Mouse (Mus musculus) lung, embryonic 14.5 days (tissue): ENCODE measurements around the gene Scml2. TPM values are rescaled to one million over a fixed set of nuclear protein-coding genes. Genes with fewer than 3 reads are reported as not detected.
"Not testable (repeated sequence)": the region's sequence is repeated elsewhere in the genome, so short reads cannot be mapped to it uniquely, and the experiment has no call there.

ENCODE experiments used
- ATAC-seq: fragments of 200-750 bp; cut with Nextera tagmentation; 2 replicates; pipeline ENCODE4 v1.8.0; 2017; ENCODE audit warnings: mild to moderate bottlenecking, moderate TSS enrichment, moderate library complexity; ENCODE audit not compliant: insufficient read depth
- DNase-seq: peaks from one replicate; pipeline ENCODE4 v3.0.0-alpha.2; 2015
- H3K27ac ChIP-seq: fragments of 300-500 bp; sonication (generic); 2 replicates; pipeline ENCODE4 v1.5.1; 2014; ENCODE audit warnings: low read depth, mild to moderate bottlenecking, moderate library complexity
- H3K27me3 ChIP-seq: fragments of 300-500 bp; sonication (generic); 2 replicates; pipeline ENCODE4 v1.6.1; 2014; ENCODE audit warnings: low read length, control low read depth; ENCODE audit not compliant: insufficient read depth
- H3K36me3 ChIP-seq: fragments of 300-500 bp; sonication (generic); 2 replicates; pipeline ENCODE4 v1.6.1; 2014; ENCODE audit warnings: control low read depth; ENCODE audit not compliant: insufficient read depth
- H3K4me1 ChIP-seq: fragments of 300-500 bp; sonication (generic); 2 replicates; pipeline ENCODE4 v1.6.1; 2014; ENCODE audit warnings: antibody characterized with exemption, control low read depth; ENCODE audit not compliant: insufficient read depth
- H3K4me2 ChIP-seq: fragments of 300-500 bp; sonication (generic); 2 replicates; pipeline ENCODE4 v1.6.1; 2014; ENCODE audit warnings: mild to moderate bottlenecking
- H3K4me3 ChIP-seq: fragments of 300-500 bp; sonication (generic); 2 replicates; pipeline ENCODE4 v1.5.1; 2014; ENCODE audit warnings: low read depth, low read length
- H3K9ac ChIP-seq: fragments of 300-500 bp; sonication (generic); 2 replicates; pipeline ENCODE4 v1.6.1; 2014
- H3K9me3 ChIP-seq: fragments of 300-500 bp; sonication (generic); 2 replicates; pipeline ENCODE4 v1.6.1; 2016; ENCODE audit warnings: low read depth, low read length, control low read depth
- CTCF ChIP-seq: IDR thresholded peaks from 2 replicates; pipeline ENCODE4 v1.5.1; 2016; ENCODE audit warnings: antibody characterized with exemption, low read depth
- WGBS: fragments of 180-500 bp; shearing (Covaris S2); extraction: QIAGEN DNeasy Blood & Tissue Kit; methylation state at CpG from one replicate; pipeline ENCODE4 v1.1.7; 2014; 5-methylcytosine and 5-hydroxymethylcytosine counted together
- polyA plus RNA-seq: library from polyadenylated mRNA; unstranded; fragments of >200 nt; fragmentation: Nextera tagmentation; extraction: Ambion mirVana; gene quantifications from 2 replicates; pipeline ENCODE4 v1.2.1, GENCODE M21; 2014

The Scml2 gene
- polyA plus RNA-seq = 5.3 and 7.0 TPM in 2 replicates

DNA sequence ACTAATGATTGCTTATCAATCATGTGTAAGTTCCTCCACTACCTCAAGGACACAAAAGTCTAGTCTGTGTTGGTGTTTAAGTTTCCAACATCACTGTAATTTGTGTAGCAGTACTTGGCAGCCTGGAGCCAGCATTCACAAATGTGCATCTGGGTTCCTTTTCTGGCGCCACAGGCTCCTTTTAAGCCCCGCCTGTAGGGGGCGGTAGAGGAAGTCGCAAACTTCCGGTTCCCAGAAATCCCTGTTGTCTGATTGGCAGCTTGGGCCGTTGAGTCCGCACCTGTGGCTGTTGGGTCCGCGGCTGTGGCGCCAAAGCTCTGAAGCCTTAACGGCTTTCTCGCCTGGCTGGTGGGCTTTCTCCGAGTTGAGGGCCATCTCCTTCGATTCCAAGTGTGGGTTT is at the start of gene Scml2:
Gene Scml2 (plus strand): TSS at position 301 of the 400 bp plus-strand sequence.
- not testable (repeated sequence) for DNase-seq, ATAC-seq, H3K4me3 ChIP-seq, H3K36me3 ChIP-seq, H3K4me2 ChIP-seq, H3K9ac ChIP-seq, H3K27ac ChIP-seq, H3K27me3 ChIP-seq, H3K4me1 ChIP-seq, H3K9me3 ChIP-seq
- 92% methylated on average over 2 of the region's 14 CpGs for WGBS

DNA sequence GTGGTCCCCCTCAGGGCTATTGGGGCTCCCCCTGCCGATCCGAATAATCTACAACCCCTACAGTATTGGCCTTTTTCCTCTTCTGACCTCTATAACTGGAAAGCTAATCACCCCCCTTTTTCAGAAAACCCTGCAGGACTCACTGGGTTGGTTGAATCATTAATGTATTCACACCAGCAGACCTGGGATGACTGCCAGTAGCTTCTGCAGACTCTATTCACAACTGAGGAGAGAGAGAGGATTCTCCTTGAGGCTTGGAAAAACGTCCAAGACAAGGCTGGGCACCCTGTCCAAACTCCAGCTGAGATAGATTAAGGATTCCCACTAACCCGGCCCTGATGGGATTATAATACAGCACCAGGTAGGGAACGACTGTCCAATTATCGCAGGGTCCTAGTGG is 41.4 kb upstream of the Scml2 start:
- H3K4me2 ChIP-seq, H3K36me3 ChIP-seq, H3K4me3 ChIP-seq, ATAC-seq, H3K9me3 ChIP-seq, H3K27ac ChIP-seq, H3K27me3 ChIP-seq, H3K9ac ChIP-seq, H3K4me1 ChIP-seq, DNase-seq: not testable (repeated sequence)
- 90% methylated on average over 6 of the region's 6 CpGs for WGBS

DNA sequence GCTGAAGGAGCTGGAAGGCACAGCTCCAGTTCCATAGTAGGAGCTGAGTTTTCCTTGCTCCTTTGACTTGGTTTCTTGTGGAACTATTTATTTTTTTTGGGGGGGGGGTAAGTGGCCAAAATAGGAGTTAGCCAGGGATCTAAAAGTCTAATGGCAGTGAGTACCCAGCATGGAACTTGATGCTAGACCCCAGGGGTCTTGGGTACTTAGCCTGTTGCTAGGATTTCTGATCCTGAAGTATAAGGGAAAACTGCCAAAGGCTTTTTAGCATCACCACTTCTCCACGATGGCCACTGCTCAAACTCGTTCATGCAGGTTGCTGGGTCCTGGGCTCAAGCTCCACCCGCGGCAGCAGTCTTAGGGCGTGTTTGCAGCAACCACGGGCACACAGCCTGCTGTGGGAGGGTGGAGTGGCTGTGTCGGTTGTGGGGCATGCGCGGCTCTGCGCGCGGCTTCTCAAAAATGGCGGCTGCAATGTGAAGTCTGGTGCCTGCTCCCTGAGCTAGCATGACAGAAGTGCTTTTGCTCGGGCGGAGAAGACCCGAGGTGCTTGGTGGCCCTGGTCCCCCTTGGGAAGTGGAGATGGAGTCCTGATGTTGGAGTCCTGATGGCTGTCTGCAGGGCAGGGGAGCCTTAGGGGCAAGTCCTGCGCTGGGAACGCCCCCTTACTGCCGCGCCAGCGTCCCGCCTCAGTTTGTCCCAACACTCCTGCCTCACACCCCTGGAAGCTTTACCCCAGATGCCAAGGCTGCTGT is 45.5 kb downstream of the Scml2 start:
- ATAC-seq (peak; percentile 98), DNase-seq (peak; percentile 72)
- peak overlapping the region; percentile 65 for H3K4me2 ChIP-seq
- peak overlapping the region; percentile 48 for H3K4me3 ChIP-seq
- H3K9ac ChIP-seq = peak overlapping the region; percentile 54
- 11% methylated on average over 22 of the region's 22 CpGs for WGBS
- TF ChIP-seq CTCF = no peak
- H3K27me3 ChIP-seq = 0 out of 2 replicates have a peak, but pooled peaks cover 3% of the 10 kb centered on the region
- H3K9me3 ChIP-seq = no peaks in the 10 kb centered on the region
- H3K4me1 ChIP-seq = no peaks in the 10 kb centered on the region
- H3K36me3 ChIP-seq = no peaks in the 10 kb centered on the region
- no peak overlapping the region for H3K27ac ChIP-seq

DNA sequence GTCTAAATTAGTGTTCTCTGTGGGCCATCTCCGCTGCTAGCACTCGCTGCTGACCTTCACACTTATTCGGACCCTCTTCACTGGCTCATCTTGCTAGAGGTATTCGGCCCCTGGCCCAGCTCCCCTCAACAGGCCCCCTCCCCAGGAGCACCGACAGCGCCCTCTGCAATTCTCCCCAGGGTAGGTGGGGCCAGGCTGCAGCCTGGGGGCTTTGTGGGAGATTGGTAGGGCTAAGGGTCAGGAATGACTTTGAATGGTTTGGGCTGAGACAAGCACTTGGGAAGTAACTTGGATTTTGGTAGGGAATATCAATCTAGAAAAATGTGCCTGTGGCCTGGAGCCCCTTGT is 46.0 kb downstream of the Scml2 start:
- H3K9me3 ChIP-seq = no peaks in the 10 kb centered on the region
- ATAC-seq (no peak), DNase-seq (no peak)
- H3K4me3 ChIP-seq = peak overlapping the region; percentile 48
- no peaks in the 10 kb centered on the region for H3K4me1 ChIP-seq
- no peaks in the 10 kb centered on the region for H3K36me3 ChIP-seq
- peak overlapping the region; percentile 54 for H3K9ac ChIP-seq
- 10% methylated on average over 6 of the region's 6 CpGs for WGBS
- peak overlapping the region; percentile 65 for H3K4me2 ChIP-seq
- TF ChIP-seq CTCF = no peak
- 0 out of 2 replicates have a peak, but pooled peaks cover 3% of the 10 kb centered on the region for H3K27me3 ChIP-seq
- no peak overlapping the region for H3K27ac ChIP-seq

DNA sequence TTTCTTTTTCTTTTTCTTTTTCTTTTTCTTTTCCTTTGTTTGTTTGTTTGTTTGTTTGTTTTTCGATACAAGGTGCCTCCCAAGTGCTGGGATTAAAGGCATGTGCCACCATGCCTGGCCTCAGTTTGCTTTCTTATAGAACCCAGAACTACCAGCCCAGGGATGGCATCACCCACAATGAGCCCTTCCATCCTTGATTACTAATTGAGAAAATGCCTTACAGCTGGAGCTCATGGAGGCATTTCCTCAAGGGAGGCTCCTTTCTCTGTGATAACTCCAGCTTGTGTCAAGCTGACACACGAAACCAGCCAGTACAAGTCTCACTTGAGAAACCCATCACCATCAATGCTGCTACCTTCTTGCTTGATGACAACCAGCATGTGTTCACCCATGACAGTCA is 170.2 kb downstream of the Scml2 start, which contains the start of gene Gm15262:
Gene Gm15262 (plus strand): TSS at position 301 of the 400 bp plus-strand sequence.
- DNase-seq, H3K9ac ChIP-seq, H3K9me3 ChIP-seq, H3K36me3 ChIP-seq, ATAC-seq, H3K4me2 ChIP-seq, H3K27me3 ChIP-seq, H3K27ac ChIP-seq, H3K4me3 ChIP-seq, H3K4me1 ChIP-seq: not testable (repeated sequence)
- 54% methylated on average over 2 of the region's 2 CpGs for WGBS

Other genes starting within 250 kb of the Scml2 start
- 0.12 TPM in 1 of 2 replicates, not detected in the other for gene Gja6, start 210.1 kb upstream of the Scml2 start, polyA plus RNA-seq
- gene Cdkl5, start 122.5 kb upstream of the Scml2 start, polyA plus RNA-seq = 2.1 and 2.3 TPM in 2 replicates
- not detected in 2 replicates for gene Gm15262, start 170.3 kb downstream of the Scml2 start, polyA plus RNA-seq